Mouse (Mus musculus) limb, embryonic 10.5 days (tissue): ENCODE measurements at regions not wholly inside any gene's neighbourhood (a gene's known extent, or its start where the extent isn't known, plus 50 kb on each side); places are given as distances from the start of the nearest gene placed in this dataset.
A peak's percentile ranks its signal among the peaks of the same experiment; 100 is the strongest.

Source experiments
- DNase-seq: peaks from one replicate; pipeline ENCODE4 v3.0.0-alpha.2; 2017; ENCODE audit warnings: low spot score
- H3K27ac ChIP-seq: fragments of 300-500 bp; sonication (generic); 2 replicates; pipeline ENCODE4 v1.5.1; 2016; ENCODE audit warnings: mild to moderate bottlenecking
- H3K27me3 ChIP-seq: fragments of 300-500 bp; sonication (generic); 2 replicates; pipeline ENCODE4 v1.6.1; 2016; ENCODE audit warnings: low read depth, mild to moderate bottlenecking; ENCODE audit not compliant: poor library complexity, severe bottlenecking
- H3K36me3 ChIP-seq: fragments of 300-500 bp; sonication (generic); 2 replicates; pipeline ENCODE4 v1.6.1; 2016; ENCODE audit warnings: mild to moderate bottlenecking, moderate library complexity
- H3K4me1 ChIP-seq: fragments of 300-500 bp; sonication (generic); 2 replicates; pipeline ENCODE4 v1.6.1; 2016
- H3K4me3 ChIP-seq: fragments of 300-500 bp; sonication (generic); 2 replicates; pipeline ENCODE4 v1.5.1; 2016; ENCODE audit warnings: mild to moderate bottlenecking, moderate library complexity
- H3K9me3 ChIP-seq: fragments of 300-500 bp; sonication (generic); replicated peaks from 2 replicates; pipeline ENCODE4 v1.6.1; 2016; ENCODE audit warnings: mild to moderate bottlenecking
- WGBS: fragments of 180-500 bp; shearing (Covaris S2); methylation state at CpG from one replicate; pipeline ENCODE4 v1.1.7; 2016; 5-methylcytosine and 5-hydroxymethylcytosine counted together

DNA sequence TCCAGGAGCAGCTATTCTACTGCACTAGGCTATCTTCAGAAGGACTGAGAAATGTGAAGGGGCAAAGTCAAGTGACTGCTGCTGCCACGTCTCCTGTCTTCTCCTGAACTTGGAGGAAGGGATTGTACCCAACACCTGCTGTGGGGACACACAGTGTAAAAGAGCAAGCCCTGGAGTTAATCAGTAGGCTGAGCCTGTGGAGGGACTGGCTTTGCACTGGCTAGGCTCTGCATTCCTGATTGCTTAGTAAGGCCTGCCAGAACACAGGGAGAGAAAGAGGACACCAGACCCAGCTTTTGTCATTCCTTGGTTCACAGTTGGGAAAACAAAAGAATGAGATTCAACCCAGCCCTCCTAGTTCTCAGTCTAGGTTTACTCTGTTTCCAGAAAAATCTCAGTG is 472.7 kb upstream of the Adamts9 start:
- H3K36me3 ChIP-seq, result no peaks in the 10 kb centered on the region
- no peaks in the 10 kb centered on the region for H3K27me3 ChIP-seq
- no peak for DNase-seq
- H3K4me1 ChIP-seq, result peaks cover 28% of the 10 kb centered on the region
- peak overlapping the region; percentile 58 for H3K27ac ChIP-seq
- H3K4me3 ChIP-seq, result no peak overlapping the region
- no peaks in the 10 kb centered on the region for H3K9me3 ChIP-seq
- 47% methylated on average over 1 of the region's 1 CpGs for whole genome bisulfite sequencing

GRCm38 (mm10) chr6:93411077-93411452 is 467.8 kb upstream of the Adamts9 start:
- Histone ChIP-seq H3K4me3 (no peak overlapping the region), H3K27me3 (no peaks in the 10 kb centered on the region), H3K27ac (no peak overlapping the region), H3K4me1 (peaks cover 21% of the 10 kb centered on the region), H3K36me3 (no peaks in the 10 kb centered on the region), H3K9me3 (no peaks in the 10 kb centered on the region)
- 18% methylated on average over 3 of the region's 3 CpGs for WGBS
- DNase-seq, result peak; percentile 41

GRCm38 (mm10) chr6:93410416-93411076 is 467.3 kb upstream of the Adamts9 start:
- peaks cover 17% of the 10 kb centered on the region for H3K4me1 ChIP-seq
- H3K27me3 ChIP-seq, result no peaks in the 10 kb centered on the region
- no peak overlapping the region for H3K4me3 ChIP-seq
- no peaks in the 10 kb centered on the region for H3K9me3 ChIP-seq
- peak; percentile 53 for DNase-seq
- no peak overlapping the region for H3K27ac ChIP-seq
- H3K36me3 ChIP-seq, result no peaks in the 10 kb centered on the region
- 17% methylated on average over 5 of the region's 5 CpGs for WGBS

- DNase-seq, result no peak
- H3K4me1 ChIP-seq, result peaks cover 26% of the 10 kb centered on the region
- no peak overlapping the region for H3K4me3 ChIP-seq
- H3K27me3 ChIP-seq, result no peaks in the 10 kb centered on the region
- WGBS, result 87% methylated on average over 2 of the region's 2 CpGs
- no peak overlapping the region for H3K27ac ChIP-seq
- no peaks in the 10 kb centered on the region for H3K9me3 ChIP-seq
- H3K36me3 ChIP-seq, result no peaks in the 10 kb centered on the region
Measured at GRCm38 (mm10) chr6:93398551-93398950, 455.3 kb upstream of the Adamts9 start.

- H3K9me3 ChIP-seq, result no peaks in the 10 kb centered on the region
- H3K4me3 ChIP-seq, result no peak overlapping the region
- peaks cover 26% of the 10 kb centered on the region for H3K4me1 ChIP-seq
- no peak overlapping the region for H3K27ac ChIP-seq
- H3K36me3 ChIP-seq, result no peaks in the 10 kb centered on the region
- H3K27me3 ChIP-seq, result no peaks in the 10 kb centered on the region
- DNase-seq, result no peak
- 21% methylated on average over 5 of the region's 5 CpGs for WGBS
Measured at GRCm38 (mm10) chr6:93397074-93397473, 453.8 kb upstream of the Adamts9 start.

GRCm38 (mm10) chr6:93395952-93396351 is 452.7 kb upstream of the Adamts9 start:
- peaks cover 29% of the 10 kb centered on the region for H3K4me1 ChIP-seq
- H3K27me3 ChIP-seq, result no peaks in the 10 kb centered on the region
- peak overlapping the region; percentile 32 for H3K27ac ChIP-seq
- H3K36me3 ChIP-seq, result no peaks in the 10 kb centered on the region
- WGBS, result 31% methylated on average over 7 of the region's 7 CpGs
- no peak overlapping the region for H3K4me3 ChIP-seq
- peak; percentile 42 for DNase-seq
- no peaks in the 10 kb centered on the region for H3K9me3 ChIP-seq

- H3K4me1 ChIP-seq, result peaks cover 29% of the 10 kb centered on the region
- no peak for DNase-seq
- no peaks in the 10 kb centered on the region for H3K36me3 ChIP-seq
- 31% methylated on average over 6 of the region's 6 CpGs for WGBS
- no peak overlapping the region for H3K4me3 ChIP-seq
- H3K27ac ChIP-seq, result no peak overlapping the region
- H3K9me3 ChIP-seq, result no peaks in the 10 kb centered on the region
- H3K27me3 ChIP-seq, result no peaks in the 10 kb centered on the region
Measured at GRCm38 (mm10) chr6:93395296-93395695, 452.0 kb upstream of the Adamts9 start.

GRCm38 (mm10) chr6:93393551-93393950 is 450.3 kb upstream of the Adamts9 start:
- Histone ChIP-seq H3K27ac (no peak overlapping the region), H3K36me3 (no peaks in the 10 kb centered on the region), H3K9me3 (no peaks in the 10 kb centered on the region), H3K4me3 (no peak overlapping the region), H3K4me1 (peaks cover 29% of the 10 kb centered on the region), H3K27me3 (no peaks in the 10 kb centered on the region)
- no peak for DNase-seq
- WGBS, result 86% methylated on average over 5 of the region's 5 CpGs

DNA sequence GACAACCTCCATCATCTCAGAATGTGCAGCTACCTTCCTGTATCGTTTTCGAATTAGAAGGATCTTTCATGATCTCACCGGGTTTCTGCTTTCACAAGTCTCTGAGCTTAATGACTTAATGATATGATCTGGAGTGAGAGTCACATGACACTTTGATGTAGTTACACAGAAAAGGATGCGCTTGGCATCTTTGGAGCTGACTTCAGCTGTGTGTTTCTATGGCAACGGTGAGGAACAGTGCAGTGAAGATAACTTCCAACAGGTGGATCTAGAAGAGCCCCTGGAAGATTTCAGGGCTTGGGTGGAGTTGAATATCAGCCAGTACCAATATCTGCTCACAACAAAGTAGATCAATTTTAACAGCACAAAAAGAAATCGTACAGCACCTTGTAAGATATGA is 449.1 kb upstream of the Adamts9 start:
- no peak for DNase-seq
- WGBS, result 90% methylated on average over 6 of the region's 6 CpGs
- Histone ChIP-seq H3K36me3 (no peaks in the 10 kb centered on the region), H3K4me3 (no peak overlapping the region), H3K27ac (no peak overlapping the region), H3K4me1 (peaks cover 29% of the 10 kb centered on the region), H3K9me3 (no peaks in the 10 kb centered on the region), H3K27me3 (no peaks in the 10 kb centered on the region)

GRCm38 (mm10) chr6:93391166-93391565 is 447.9 kb upstream of the Adamts9 start:
- H3K4me1 ChIP-seq, result peaks cover 18% of the 10 kb centered on the region
- DNase-seq, result peak; percentile 35
- WGBS, result 30% methylated on average over 5 of the region's 5 CpGs

GRCm38 (mm10) chr6:93371341-93371740 is 428.0 kb upstream of the Adamts9 start:
- no peak for DNase-seq
- H3K36me3 ChIP-seq, result no peaks in the 10 kb centered on the region
- H3K9me3 ChIP-seq, result no peaks in the 10 kb centered on the region
- no peak overlapping the region for H3K4me3 ChIP-seq
- no peaks in the 10 kb centered on the region for H3K4me1 ChIP-seq
- no peaks in the 10 kb centered on the region for H3K27me3 ChIP-seq
- no peak overlapping the region for H3K27ac ChIP-seq
- 92% methylated on average over 6 of the region's 6 CpGs for WGBS

More at GRCm38 (mm10) chr6:93391166-93391565, 447.9 kb upstream of the Adamts9 start:
- Histone ChIP-seq H3K36me3 (no peaks in the 10 kb centered on the region), H3K4me3 (no peak overlapping the region), H3K27ac (no peak overlapping the region), H3K27me3 (no peaks in the 10 kb centered on the region), H3K9me3 (no peaks in the 10 kb centered on the region)

DNA sequence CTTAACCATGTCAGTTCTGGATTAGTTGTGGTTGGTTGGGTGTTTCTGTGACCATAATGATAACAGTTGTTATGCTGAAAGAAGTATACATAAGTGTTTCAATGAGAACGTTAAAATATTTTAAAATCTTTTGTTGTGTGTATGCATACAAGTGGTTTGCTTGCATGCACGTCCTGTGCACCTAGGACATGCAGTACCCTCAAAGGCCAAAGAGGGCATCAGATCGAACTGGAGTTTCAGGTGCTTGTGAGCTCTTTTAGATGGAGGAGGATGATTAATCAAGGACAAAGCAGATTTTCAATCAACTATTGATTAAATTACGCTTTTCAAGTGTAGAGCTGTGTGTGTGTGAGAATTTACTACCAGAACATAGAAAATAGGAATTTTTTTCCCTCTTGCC is 420.6 kb upstream of the Adamts9 start:
- Histone ChIP-seq H3K4me1 (no peaks in the 10 kb centered on the region), H3K4me3 (no peak overlapping the region), H3K9me3 (no peaks in the 10 kb centered on the region), H3K27me3 (no peaks in the 10 kb centered on the region), H3K36me3 (no peaks in the 10 kb centered on the region), H3K27ac (no peak overlapping the region)
- DNase-seq, result no peak
- WGBS, result 59% methylated on average over 4 of the region's 4 CpGs

DNA sequence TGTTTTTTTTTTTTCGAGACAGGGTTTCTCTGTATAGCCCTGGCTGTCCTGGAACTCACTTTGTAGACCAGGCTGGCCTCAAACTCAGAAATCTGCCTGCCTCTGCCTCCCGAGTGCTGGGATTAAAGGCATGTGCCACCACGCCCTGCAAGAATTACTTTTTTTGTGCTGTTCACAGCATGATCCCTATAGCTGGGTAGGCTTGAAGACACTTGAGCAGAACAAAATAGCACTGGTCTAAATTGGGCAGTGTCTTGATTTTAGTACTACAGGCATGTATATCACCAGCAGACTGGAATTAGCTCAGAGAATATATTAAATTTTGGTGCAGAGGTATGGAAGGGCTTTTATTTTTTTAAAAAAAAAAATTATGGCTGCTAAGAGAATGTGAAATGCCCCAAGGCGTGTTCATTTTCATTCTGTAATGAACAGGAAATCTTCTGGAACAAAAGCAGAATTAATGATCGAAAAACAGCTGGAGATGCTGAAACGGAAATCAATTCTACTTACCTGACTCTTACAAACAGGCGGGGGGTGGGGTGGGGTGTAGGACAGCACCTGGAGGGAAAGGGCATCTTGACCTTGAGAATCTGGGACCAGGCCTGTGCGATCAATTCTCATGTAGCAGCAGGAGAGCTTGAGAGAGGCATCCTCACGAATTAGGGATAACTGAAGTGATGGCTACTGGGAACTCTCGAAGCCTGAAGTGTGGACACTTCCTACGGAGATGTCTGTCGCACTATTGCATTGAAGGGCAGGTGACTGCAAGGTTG is 410.2 kb upstream of the Adamts9 start:
- H3K4me1 ChIP-seq, result peaks cover 3% of the 10 kb centered on the region; the same call in 1 of the 2 replicates
- H3K4me3 ChIP-seq, result no peak overlapping the region
- H3K36me3 ChIP-seq, result no peaks in the 10 kb centered on the region
- DNase-seq, result no peak
- H3K27me3 ChIP-seq, result no peaks in the 10 kb centered on the region
- WGBS, result 89% methylated on average over 12 of the region's 12 CpGs
- no peak overlapping the region for H3K27ac ChIP-seq
- H3K9me3 ChIP-seq, result no peaks in the 10 kb centered on the region
